Mouse (Mus musculus) gastrocnemius, adult 18-20 months (tissue): ENCODE measurements around the gene Hivep1. TPM values are rescaled to one million over a fixed set of nuclear protein-coding genes. Genes with fewer than 3 reads are reported as not detected.
A peak's percentile ranks its signal among the peaks of the same experiment; 100 is the strongest.

Experiments
- DNase-seq: peaks from one replicate; pipeline ENCODE4 v3.0.0; 2021; ENCODE audit warnings: low spot score
- total RNA-seq, 2 experiments: library from RNA; stranded (reverse); gene quantifications; 2 replicates each; pipeline ENCODE4 v1.2.3; 2021

Hivep1 gene
- total RNA-seq, 2 experiments from 2014 or later: 13.0 to 14.9 TPM

DNA sequence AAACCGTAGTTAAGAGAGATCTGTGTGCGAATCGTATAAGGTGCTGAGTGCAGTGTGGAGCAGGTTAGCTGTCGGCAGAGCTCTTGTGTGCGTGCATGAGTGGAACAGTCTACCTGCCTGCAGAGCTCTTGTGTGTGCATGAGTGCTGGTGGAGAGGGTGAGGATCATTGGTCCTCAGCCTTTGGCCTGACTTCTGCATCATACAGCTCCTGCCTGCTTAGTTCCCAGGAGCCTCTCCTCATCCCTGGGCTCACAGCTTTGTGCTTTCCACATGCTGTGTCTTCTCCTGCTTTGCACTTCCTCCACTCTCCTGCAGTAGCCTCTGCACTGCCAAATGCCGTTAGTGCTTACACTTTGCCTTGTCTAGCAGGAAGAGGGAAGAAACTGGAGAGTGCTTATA, 60.2 kb downstream of the Hivep1 start:
- DNase-seq: no peak

DNA sequence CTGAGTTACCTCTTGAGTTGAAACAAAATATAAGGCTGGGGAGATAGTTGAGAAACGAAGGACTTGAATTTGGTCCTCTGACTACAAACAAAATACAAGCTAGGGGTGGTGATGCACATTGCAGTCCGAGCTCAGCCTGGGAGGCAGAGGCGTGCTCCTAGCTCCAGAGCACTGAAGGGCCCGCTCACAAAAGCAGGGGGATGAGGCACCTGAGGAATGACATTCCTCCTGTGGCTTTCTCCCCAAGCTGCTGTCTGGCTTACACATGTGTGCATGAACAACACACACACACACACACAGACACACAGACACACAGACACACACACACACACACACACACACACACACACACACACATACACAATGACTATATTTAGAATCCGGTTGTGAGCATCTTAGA, 60.9 kb downstream of the Hivep1 start:
- no peak for DNase-seq

- no peak for DNase-seq
Measured at GRCm38 (mm10) chr13:42113601-42114000, 61.8 kb downstream of the Hivep1 start.

DNA sequence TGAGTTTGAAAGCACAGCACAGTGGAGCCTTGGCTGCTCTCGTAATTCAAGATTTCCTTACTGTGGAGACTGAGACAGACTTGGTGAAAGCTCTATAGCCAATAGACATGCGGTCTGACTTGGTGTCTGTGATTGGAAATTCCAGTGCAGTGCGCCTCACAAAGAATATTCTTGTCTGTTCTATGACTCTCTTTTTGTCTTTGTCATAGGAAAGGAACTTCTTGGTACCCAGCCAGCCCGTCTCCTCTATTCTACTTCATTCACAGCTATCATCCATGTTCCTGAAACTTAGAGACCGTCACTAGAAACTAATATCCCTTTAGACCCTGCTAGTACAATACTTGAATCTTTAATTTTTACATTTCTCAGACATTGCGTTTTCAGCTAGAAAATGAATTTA, 64.5 kb downstream of the Hivep1 start:
- no peak for DNase-seq

DNA sequence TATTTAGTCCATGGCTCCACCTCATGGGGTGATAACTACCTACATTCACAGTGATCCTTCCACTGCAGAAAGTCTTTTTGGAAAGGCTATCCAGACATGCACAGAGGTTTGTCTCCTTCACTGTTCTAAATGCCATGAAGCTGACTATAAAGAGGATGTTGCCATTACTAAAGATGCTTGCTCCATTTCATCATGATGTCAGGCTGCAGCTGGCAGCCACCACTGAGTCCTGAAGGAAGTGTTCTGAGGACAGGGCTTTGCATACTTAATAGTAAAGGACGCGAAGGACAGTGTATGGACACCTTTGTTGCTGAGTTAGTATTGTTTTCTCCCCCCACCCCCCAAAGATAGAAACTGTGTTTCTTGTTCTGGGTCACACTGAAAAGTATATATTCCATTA, 67.2 kb downstream of the Hivep1 start:
- DNase-seq: no peak

GRCm38 (mm10) chr13:42121106-42121776, 69.4 kb downstream of the Hivep1 start:
- DNase-seq: no peak

DNA sequence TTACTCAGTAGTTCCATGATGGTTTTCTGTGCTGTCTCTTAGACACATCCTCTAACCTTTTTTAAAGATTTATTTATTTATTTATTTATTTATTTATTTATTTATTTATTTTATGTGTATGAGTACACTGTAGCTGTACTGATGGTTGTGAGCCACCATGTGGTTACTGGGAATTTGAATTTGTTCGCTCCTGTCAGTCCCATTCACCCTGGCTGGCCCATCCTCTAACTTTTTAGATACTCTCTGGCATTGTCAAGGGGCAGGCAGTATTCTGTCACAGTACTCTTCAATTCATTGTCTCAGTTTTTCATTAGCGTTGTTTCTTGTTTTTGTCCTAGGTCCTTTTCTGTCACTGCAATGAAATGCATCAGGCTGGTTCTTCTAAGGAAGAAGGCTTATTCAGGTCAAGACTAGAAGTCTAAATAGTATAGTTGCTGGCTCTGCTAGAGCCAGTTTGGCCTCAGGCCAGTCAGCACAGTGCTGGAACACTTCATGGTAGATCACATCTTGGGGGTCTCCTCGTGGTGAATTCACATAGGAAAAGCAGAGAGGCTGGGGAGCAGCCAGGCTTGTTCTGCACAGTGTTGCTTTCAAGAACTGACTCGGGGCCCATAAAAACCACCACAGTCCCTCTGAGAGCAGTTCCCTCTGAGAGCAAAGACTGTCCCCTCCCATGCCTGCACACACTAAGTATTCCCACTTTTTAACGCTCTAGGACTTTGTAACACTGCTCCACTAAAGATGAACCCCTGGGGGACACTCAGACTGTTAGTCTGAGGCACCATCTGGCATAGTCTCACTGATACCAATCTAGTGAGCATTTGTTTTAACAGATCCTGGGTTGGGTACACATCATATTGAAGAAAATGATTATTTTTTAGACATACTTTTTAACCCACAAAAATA, 70.2 kb downstream of the Hivep1 start:
- DNase-seq: no peak

DNA sequence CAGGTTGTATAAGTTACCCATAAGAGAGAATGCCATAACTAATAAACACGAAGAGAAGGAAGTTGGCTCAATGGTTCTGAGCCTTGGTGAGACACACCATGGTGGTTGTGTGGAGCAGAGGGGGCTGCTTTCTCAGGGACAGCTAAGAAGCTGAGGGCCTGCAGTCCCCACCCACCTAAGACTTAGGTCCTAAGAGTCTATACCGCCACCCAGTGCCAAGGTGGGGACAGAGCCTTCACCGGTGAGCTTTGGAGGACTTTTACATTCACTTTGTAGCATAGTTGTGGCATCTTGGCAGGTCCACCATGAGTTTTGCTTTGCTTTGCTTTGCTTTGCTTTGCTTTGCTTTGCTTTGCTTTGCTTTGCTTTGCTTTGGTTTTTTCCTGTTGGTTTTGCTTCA, 92.8 kb downstream of the Hivep1 start:
- DNase-seq: no peak

GRCm38 (mm10) chr13:42149328-42150071, 97.7 kb downstream of the Hivep1 start:
- no peak for DNase-seq

- DNase-seq: no peak
Measured at GRCm38 (mm10) chr13:42150072-42150450, 98.2 kb downstream of the Hivep1 start.

DNA sequence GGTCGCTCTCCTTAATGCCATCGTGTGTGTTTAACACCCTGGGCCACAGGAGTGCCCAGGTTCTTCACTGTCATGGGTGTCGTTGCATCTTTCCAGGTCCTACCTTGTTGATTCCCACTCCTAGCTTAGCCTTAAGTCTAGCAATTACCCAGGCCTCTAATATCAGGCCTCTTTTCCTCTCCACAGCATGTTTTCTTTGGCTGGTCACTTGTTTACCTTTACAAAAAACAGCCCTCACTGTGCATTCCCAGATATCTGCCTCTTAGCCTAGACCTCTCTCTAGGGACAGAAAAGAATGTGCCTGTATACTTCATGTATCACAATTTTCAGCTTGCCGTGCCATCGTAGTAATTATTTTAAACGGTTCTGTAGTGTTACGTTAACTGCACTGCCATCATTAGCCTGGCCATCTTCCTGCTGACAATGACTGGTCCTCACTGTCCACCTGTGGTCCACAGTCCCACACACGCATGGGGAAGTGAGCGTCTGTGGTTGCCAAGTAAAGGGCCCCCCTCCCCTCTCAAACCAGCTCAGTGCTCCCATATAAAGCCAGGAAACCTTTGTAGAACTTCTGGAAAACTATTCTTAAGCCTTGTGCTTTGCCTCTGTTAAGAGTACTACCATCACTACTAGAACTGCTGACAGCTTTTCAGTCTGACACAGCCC, 98.8 kb downstream of the Hivep1 start:
- no peak for DNase-seq

GRCm38 (mm10) chr13:42158259-42158658, 106.4 kb downstream of the Hivep1 start:
- no peak for DNase-seq

- no peak for DNase-seq
Measured at GRCm38 (mm10) chr13:42159416-42160185, 107.8 kb downstream of the Hivep1 start.

- no peak for DNase-seq
Measured at GRCm38 (mm10) chr13:42170802-42171201, 119.0 kb downstream of the Hivep1 start.

- peak; percentile 11 for DNase-seq
Measured at GRCm38 (mm10) chr13:42174827-42175420, 123.1 kb downstream of the Hivep1 start.

DNA sequence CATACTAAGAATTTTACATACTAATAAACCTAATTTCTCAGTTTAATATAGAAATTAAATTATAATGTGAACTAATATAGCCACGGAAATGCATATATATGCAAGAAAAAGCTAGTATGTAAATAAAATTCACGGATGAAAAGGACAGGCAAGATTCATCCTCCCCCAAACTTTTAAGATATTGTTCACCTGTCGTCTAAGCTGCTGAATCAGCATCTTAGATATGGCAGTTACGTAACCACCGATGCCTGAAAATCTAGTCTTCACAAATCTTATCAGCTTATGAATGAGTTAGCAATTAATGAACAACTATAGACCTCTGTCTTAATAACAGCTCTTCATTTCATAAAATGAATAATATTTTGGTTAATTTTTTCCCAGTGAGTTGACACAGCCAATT, 130.8 kb downstream of the Hivep1 start:
- DNase-seq: no peak

- DNase-seq: no peak
Measured at GRCm38 (mm10) chr13:42184131-42184530, 132.3 kb downstream of the Hivep1 start.

DNA sequence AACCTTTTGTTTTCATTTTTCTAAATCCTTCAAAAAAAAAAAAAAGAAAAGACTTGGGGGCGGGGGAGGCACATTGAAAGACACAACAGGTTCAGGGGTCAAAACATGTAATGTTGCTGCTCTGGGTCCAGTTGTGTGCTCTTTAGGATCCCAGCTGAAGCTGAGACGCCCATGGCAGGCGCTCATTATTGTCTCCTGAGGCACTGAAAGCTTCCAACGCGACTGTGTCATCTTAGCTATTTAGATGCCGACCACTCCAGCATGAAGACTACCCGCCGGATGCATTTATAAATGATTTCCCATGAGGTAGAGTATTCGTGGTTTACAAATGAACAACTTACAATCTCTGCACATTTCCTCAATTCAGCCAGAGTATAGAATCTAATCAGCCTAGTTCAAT, 141.2 kb downstream of the Hivep1 start:
- DNase-seq: no peak

GRCm38 (mm10) chr13:42195671-42196070, 143.8 kb downstream of the Hivep1 start:
- no peak for DNase-seq

DNA sequence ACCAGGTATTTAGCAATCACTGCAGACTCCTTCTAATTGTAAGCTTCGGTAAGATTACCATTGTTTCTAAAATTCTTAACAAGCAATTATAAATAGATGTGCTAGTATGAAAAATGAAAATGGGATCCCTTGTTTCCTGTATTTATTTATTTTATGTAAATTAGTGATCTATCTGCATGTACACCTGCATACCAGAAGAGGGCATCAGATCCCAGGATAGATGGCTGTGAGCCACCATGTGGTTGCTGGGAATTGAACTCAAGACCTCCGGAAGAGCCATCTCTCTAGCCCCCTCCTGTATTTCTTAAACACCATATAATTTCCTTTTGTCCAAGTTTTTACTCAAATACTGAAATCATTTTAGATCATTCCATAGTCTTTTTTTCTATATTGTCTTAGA, 145.8 kb downstream of the Hivep1 start:
- DNase-seq: no peak
